Mouse (Mus musculus) midbrain, embryonic 14.5 days (tissue): Measurements from ENCODE around the gene Tpi1. TPM values are rescaled to one million over a fixed set of nuclear protein-coding genes. Genes with fewer than 3 reads are reported as not detected.

Source experiments
- ATAC-seq: fragments of 200-750 bp; cut with Nextera tagmentation; 2 replicates; pipeline ENCODE4 v1.8.0; 2017; ENCODE audit warnings: moderate number of reproducible peaks, moderate library complexity; ENCODE audit not compliant: low FRiP score, low TSS enrichment
- DNase-seq: peaks from one replicate; pipeline ENCODE4 v3.0.0-alpha.2; 2015
- H3K27ac ChIP-seq: fragments of 300-500 bp; sonication (generic); replicated peaks from 2 replicates; pipeline ENCODE4 v1.5.1; 2014; ENCODE audit warnings: mild to moderate bottlenecking, low read depth, low read length, moderate library complexity
- H3K27me3 ChIP-seq: fragments of 300-500 bp; sonication (generic); 2 replicates; pipeline ENCODE4 v1.6.1; 2014; ENCODE audit warnings: low read length, control low read depth, mixed read lengths; ENCODE audit not compliant: control insufficient read depth, insufficient read depth
- H3K36me3 ChIP-seq: fragments of 300-500 bp; sonication (generic); 2 replicates; pipeline ENCODE4 v1.6.1; 2014; ENCODE audit warnings: low read length, control low read depth; ENCODE audit not compliant: control insufficient read depth, insufficient read depth
- H3K4me1 ChIP-seq: fragments of 300-500 bp; sonication (generic); 2 replicates; pipeline ENCODE4 v1.6.1; 2014; ENCODE audit warnings: mild to moderate bottlenecking, antibody characterized with exemption, low read length, control low read depth; ENCODE audit not compliant: control insufficient read depth, insufficient read depth
- H3K4me2 ChIP-seq: fragments of 300-500 bp; sonication (generic); 2 replicates; pipeline ENCODE4 v1.6.1; 2014; ENCODE audit warnings: mild to moderate bottlenecking, low read length, moderate library complexity
- H3K4me3 ChIP-seq: fragments of 300-500 bp; sonication (generic); replicated peaks from 2 replicates; pipeline ENCODE4 v1.5.1; 2014; ENCODE audit warnings: low read depth, low read length
- H3K9ac ChIP-seq: fragments of 300-500 bp; sonication (generic); replicated peaks from 2 replicates; pipeline ENCODE4 v1.6.1; 2014; ENCODE audit warnings: mild to moderate bottlenecking, low read length, moderate library complexity
- H3K9me3 ChIP-seq: fragments of 300-500 bp; sonication (generic); 2 replicates; pipeline ENCODE4 v1.6.1; 2016; ENCODE audit warnings: low read length, control low read depth, mixed read lengths; ENCODE audit not compliant: control insufficient read depth
- WGBS: fragments of 180-500 bp; shearing (Covaris S2); extraction: QIAGEN DNeasy Blood & Tissue Kit; methylation state at CpG from one replicate; pipeline ENCODE4 v1.1.7; 2014; 5-methylcytosine and 5-hydroxymethylcytosine counted together
- polyA plus RNA-seq: library from polyadenylated mRNA; unstranded; fragments of >200 nt; fragmentation: Nextera tagmentation; extraction: Ambion mirVana; gene quantifications from 2 replicates; pipeline ENCODE4 v1.2.1, GENCODE M21; 2014

The Tpi1 gene
- polyA plus RNA-seq, 1 experiment from 2014 or later = 349 TPM

- Histone ChIP-seq H3K4me3 (peak overlapping the region; percentile 30), H3K27me3 (no peaks in the 10 kb centered on the region), H3K9ac (peak overlapping the region; percentile 10; the same call in 1 of the 2 replicates), H3K4me1 (peaks cover 15% of the 10 kb centered on the region; the same call in 1 of the 2 replicates), H3K9me3 (no peaks in the 10 kb centered on the region), H3K27ac (no peak overlapping the region), H3K36me3 (no peaks in the 10 kb centered on the region), H3K4me2 (peak overlapping the region; percentile 58)
- DNase-seq (no peak), ATAC-seq (no peak)
- WGBS = 2% methylated on average over 10 of the region's 10 CpGs
Measured at GRCm38 (mm10) chr6:124779984-124780416, 34.1 kb downstream of the Tpi1 start.

GRCm38 (mm10) chr6:124779222-124779983 is 34.7 kb downstream of the Tpi1 start, which contains the start of gene Lrrc23:
Gene Lrrc23, minus strand, starts transcription at chr6:124779727.
- H3K9ac ChIP-seq = peak within 1 kb of the TSS; percentile 10; the same call in 1 of the 2 replicates
- no peaks in the 10 kb centered on the region for H3K36me3 ChIP-seq
- H3K27ac ChIP-seq = no peak within 1 kb of the TSS
- ATAC-seq (no peak), DNase-seq (peak; percentile 79)
- H3K9me3 ChIP-seq = no peaks in the 10 kb centered on the region
- H3K4me3 ChIP-seq = peak within 1 kb of the TSS; percentile 30
- 1% methylated on average over 23 of the region's 23 CpGs for WGBS
- peaks cover 15% of the 10 kb centered on the region; the same call in 1 of the 2 replicates for H3K4me1 ChIP-seq
- no peaks in the 10 kb centered on the region for H3K27me3 ChIP-seq
- peak within 1 kb of the TSS; percentile 58 for H3K4me2 ChIP-seq

GRCm38 (mm10) chr6:124770511-124770910 is 43.6 kb downstream of the Tpi1 start:
- DNase-seq (no peak), ATAC-seq (no peak)
- Histone ChIP-seq H3K36me3 (no peaks in the 10 kb centered on the region), H3K27me3 (no peaks in the 10 kb centered on the region), H3K27ac (no peak overlapping the region), H3K9me3 (no peaks in the 10 kb centered on the region), H3K9ac (no peak overlapping the region), H3K4me3 (no peak overlapping the region), H3K4me2 (no peak overlapping the region), H3K4me1 (peaks cover 19% of the 10 kb centered on the region)
- 88% methylated on average over 15 of the region's 15 CpGs for WGBS

GRCm38 (mm10) chr6:124770013-124770412 is 44.1 kb downstream of the Tpi1 start:
- 68% methylated on average over 7 of the region's 7 CpGs for WGBS
- no peaks in the 10 kb centered on the region for H3K27me3 ChIP-seq
- H3K4me1 ChIP-seq = peaks cover 19% of the 10 kb centered on the region
- peak overlapping the region; percentile 47 for H3K4me3 ChIP-seq
- H3K36me3 ChIP-seq = no peaks in the 10 kb centered on the region
- peak overlapping the region; percentile 75 for H3K4me2 ChIP-seq
- ATAC-seq (no peak), DNase-seq (no peak)
- peak overlapping the region; percentile 77; the same call in 1 of the 2 replicates for H3K9ac ChIP-seq
- no peaks in the 10 kb centered on the region for H3K9me3 ChIP-seq
- H3K27ac ChIP-seq = peak overlapping the region; percentile 63; the same call in 1 of the 2 replicates

- peaks cover 19% of the 10 kb centered on the region for H3K4me1 ChIP-seq
- DNase-seq (peak; percentile 84), ATAC-seq (peak; percentile 82)
- peak within 1 kb of the TSS; percentile 47 for H3K4me3 ChIP-seq
- under 1% methylated on average over 52 of the region's 54 CpGs for WGBS
- peak within 1 kb of the TSS; percentile 75 for H3K4me2 ChIP-seq
- no peaks in the 10 kb centered on the region for H3K9me3 ChIP-seq
- H3K9ac ChIP-seq = peak within 1 kb of the TSS; percentile 77
- peak within 1 kb of the TSS; percentile 63 for H3K27ac ChIP-seq
- no peaks in the 10 kb centered on the region for H3K27me3 ChIP-seq
- no peaks in the 10 kb centered on the region for H3K36me3 ChIP-seq
Measured at GRCm38 (mm10) chr6:124769101-124769765, 44.9 kb downstream of the Tpi1 start, which contains the start of gene Eno2. Gene Eno2, minus strand, starts transcription at chr6:124769673.

GRCm38 (mm10) chr6:124768704-124769044 is 45.4 kb downstream of the Tpi1 start:
- ATAC-seq (0 out of 2 replicates have a peak, but pooled peaks have one; percentile 2), DNase-seq (no peak)
- Histone ChIP-seq H3K9ac (peak overlapping the region; percentile 77), H3K4me1 (peaks cover 19% of the 10 kb centered on the region), H3K27me3 (no peaks in the 10 kb centered on the region), H3K9me3 (no peaks in the 10 kb centered on the region), H3K27ac (peak overlapping the region; percentile 63; the same call in 1 of the 2 replicates), H3K36me3 (no peaks in the 10 kb centered on the region), H3K4me3 (peak overlapping the region; percentile 47), H3K4me2 (peak overlapping the region; percentile 75)
- WGBS = 5% methylated on average over 9 of the region's 9 CpGs

GRCm38 (mm10) chr6:124767920-124768703 is 46.0 kb downstream of the Tpi1 start:
- 0 out of 2 replicates have a peak, but pooled peaks have one; percentile 14 for ATAC-seq

GRCm38 (mm10) chr6:124767536-124767919 is 46.6 kb downstream of the Tpi1 start:
- Histone ChIP-seq H3K27ac (no peak overlapping the region), H3K4me2 (peak overlapping the region; percentile 75), H3K36me3 (no peaks in the 10 kb centered on the region), H3K4me1 (peaks cover 19% of the 10 kb centered on the region), H3K27me3 (no peaks in the 10 kb centered on the region), H3K4me3 (no peak overlapping the region), H3K9ac (peak overlapping the region; percentile 29; the same call in 1 of the 2 replicates), H3K9me3 (no peaks in the 10 kb centered on the region)
- no peak for ATAC-seq
- no peak for DNase-seq
- WGBS = 13% methylated on average over 4 of the region's 4 CpGs

More at GRCm38 (mm10) chr6:124767920-124768703, 46.0 kb downstream of the Tpi1 start:
- Histone ChIP-seq H3K27me3 (no peaks in the 10 kb centered on the region), H3K4me1 (peaks cover 19% of the 10 kb centered on the region), H3K9ac (peak overlapping the region; percentile 77), H3K27ac (no peak overlapping the region), H3K9me3 (no peaks in the 10 kb centered on the region), H3K4me2 (peak overlapping the region; percentile 75), H3K4me3 (peak overlapping the region; percentile 47), H3K36me3 (no peaks in the 10 kb centered on the region)
- DNase-seq = peak; percentile 22
- 16% methylated on average over 19 of the region's 19 CpGs for WGBS
